Mouse (Mus musculus) thymus, adult 2 months (tissue): ENCODE measurements around the gene Itga5.

ENCODE experiments used
- CTCF ChIP-seq: fragments of 200-500 bp; IDR thresholded peaks from 2 replicates; pipeline ENCODE4 v1.5.1; 2012; ENCODE audit warnings: mild to moderate bottlenecking, control low read depth, low read length, moderate library complexity, borderline replicate concordance; ENCODE audit not compliant: control insufficient read depth, poor library complexity, insufficient read depth; ENCODE audit errors: extremely low read depth
- POLR2A ChIP-seq: fragments of 200-500 bp; IDR thresholded peaks from 2 replicates; pipeline ENCODE4 v1.6.1; 2012; ENCODE audit warnings: mild to moderate bottlenecking, low read length, control low read depth, moderate library complexity; ENCODE audit not compliant: control insufficient read depth, poor library complexity, insufficient read depth; ENCODE audit errors: extremely low read depth

DNA sequence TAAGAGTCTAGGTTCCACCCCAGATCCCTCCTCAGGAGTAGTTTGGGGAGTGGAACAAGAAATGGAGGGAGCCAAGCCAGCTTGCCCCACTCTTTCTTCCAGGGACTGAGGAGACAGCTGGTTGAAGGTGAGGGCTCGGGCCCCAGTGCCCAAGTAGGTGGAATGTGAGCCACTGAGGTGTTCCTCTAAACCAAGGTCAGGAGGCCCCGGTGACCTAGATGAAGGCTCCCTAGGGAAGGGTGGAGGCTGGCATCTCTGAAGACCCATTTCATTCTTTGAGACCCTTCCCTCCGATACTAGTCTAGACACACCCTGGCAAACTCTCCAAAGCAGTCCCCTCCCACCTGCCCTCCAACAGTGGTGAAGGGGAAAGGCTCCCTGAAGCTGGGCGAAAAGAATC, 44.2 kb downstream of the Itga5 start:
- TF ChIP-seq CTCF (no peak), POLR2A (no peak)
